Mouse (Mus musculus) thymus, postnatal 14 days (tissue): ENCODE data around the gene Mras.

Experiments used
- DNase-seq: peaks from one replicate; pipeline ENCODE4 v3.0.0; 2021

Mras gene

GRCm38 (mm10) chr9:99439064-99439463 lies 1.9 kb upstream of the Mras start:
- no peak for DNase-seq

GRCm38 (mm10) chr9:99437781-99438565 lies 792 bp upstream of the Mras start:
- DNase-seq, result no peak

DNA sequence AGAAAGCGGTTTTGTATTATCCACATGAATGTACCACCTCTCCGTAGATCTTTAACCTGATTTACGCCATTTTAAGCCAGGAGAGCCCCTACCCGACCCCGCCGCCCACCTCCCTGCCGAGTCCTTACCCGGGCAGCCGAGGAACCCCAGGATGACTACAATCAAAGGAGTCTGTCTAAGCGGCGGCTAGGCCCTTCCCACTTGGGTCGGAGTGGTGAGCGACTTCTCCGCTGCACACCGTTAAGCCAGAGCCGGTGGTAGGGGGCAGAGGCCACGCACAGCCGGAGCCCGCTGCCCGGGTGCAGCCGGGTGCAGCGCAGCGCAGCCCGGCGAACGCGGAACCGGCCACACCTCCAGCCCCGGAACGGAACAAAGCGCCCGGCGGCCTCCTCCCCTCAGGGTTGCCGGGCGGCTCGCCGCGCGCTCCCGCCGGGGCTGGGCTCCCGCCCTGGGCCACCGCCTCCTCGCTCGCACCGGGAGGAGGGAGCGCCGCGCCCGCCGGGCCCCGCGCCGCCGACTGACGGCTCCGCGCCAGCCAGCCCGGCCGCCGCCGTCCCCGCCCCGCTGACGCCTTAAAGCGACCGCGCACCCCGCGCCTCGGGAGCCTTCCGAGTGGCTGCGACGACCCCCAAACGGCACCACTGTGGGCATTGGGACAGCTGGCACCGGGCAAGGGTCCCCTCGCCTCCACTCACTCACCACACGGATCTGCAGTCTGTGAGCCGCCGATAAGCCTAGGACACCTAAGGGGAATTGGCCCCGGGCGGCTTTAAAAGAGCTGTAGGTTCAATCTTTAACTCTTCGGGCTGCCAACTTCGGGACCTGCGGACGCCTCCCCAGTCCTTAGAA lies 775 bp downstream of the Mras start:
- DNase-seq, result peak; percentile 53

GRCm38 (mm10) chr9:99435619-99436181 lies 1.5 kb downstream of the Mras start:
- no peak for DNase-seq

DNA sequence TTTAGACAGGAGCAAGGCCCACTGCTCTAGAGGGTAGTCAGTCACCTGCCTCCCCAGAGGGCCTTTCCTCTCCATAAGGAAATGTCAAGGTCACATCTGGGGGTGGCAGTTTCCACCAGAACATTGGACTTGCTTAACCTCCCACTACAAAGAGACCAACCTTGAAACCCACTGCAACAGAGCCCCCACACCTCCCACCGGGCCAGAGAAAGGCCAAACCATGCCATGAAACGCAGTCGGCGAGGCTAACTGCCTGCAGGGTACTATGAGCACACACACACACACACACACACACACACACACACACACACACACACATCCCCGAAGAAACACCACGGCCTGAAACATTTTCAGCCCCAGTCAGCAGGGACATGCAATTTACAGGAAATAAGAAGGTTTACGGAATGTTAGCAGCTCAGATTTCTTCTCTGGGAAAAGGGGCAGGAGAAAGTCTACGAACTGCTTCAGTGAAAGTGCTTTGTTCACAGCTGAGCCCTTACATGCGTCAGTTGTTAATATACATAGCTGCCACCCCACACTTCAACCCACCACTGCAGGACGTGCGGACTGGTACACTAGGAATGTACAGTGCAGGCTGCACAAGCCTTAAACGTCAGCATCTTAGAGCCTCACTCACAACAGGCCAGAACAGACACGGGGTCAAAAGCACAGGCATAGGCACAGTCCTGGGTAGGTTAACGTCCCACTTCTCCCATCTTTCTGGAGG lies 2.1 kb downstream of the Mras start:
- no peak for DNase-seq

DNA sequence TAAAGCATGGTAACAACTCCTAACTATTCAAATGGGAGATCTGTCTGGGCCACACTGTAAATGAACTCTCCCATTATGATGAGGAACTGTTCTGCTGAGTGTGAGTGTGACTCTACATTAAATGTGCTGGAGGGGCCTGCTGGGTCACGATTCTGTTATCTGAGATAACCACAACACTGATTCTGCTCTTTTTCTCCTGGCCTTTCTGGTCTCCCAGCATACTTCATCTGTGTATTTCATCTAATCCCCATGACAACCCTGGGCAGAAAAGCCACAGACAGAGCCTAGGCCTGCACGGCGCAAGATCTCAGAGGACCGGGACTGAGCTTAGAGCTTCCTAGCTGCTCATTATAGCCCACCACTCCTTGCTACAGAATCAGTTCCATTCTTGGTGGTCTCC lies 4.7 kb downstream of the Mras start:
- DNase-seq, result no peak

- DNase-seq, result no peak
Observed at GRCm38 (mm10) chr9:99431963-99432362, 5.2 kb downstream of the Mras start.

- DNase-seq, result no peak
Observed at GRCm38 (mm10) chr9:99431346-99431745, 5.8 kb downstream of the Mras start.

- DNase-seq, result no peak
Observed at GRCm38 (mm10) chr9:99430806-99431205, 6.4 kb downstream of the Mras start.

GRCm38 (mm10) chr9:99429845-99430244 lies 7.3 kb downstream of the Mras start:
- no peak for DNase-seq

GRCm38 (mm10) chr9:99428601-99429331 lies 8.4 kb downstream of the Mras start:
- DNase-seq, result no peak

GRCm38 (mm10) chr9:99425262-99425661 lies 11.9 kb downstream of the Mras start:
- DNase-seq, result no peak

DNA sequence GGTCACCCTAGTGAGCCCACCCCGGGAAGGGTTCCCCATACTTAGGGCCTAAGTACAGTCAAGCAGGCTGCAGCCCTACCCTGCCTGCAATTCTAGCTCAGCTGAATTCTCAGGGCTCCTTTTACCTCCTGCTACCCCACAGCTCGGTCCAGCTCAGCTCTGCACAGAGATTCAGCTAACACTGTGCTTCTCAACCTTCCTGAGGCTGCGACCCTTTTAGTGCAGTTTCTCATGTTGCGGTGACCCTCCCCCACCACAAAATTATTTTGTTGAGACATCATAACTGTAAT lies 12.7 kb downstream of the Mras start:
- no peak for DNase-seq

DNA sequence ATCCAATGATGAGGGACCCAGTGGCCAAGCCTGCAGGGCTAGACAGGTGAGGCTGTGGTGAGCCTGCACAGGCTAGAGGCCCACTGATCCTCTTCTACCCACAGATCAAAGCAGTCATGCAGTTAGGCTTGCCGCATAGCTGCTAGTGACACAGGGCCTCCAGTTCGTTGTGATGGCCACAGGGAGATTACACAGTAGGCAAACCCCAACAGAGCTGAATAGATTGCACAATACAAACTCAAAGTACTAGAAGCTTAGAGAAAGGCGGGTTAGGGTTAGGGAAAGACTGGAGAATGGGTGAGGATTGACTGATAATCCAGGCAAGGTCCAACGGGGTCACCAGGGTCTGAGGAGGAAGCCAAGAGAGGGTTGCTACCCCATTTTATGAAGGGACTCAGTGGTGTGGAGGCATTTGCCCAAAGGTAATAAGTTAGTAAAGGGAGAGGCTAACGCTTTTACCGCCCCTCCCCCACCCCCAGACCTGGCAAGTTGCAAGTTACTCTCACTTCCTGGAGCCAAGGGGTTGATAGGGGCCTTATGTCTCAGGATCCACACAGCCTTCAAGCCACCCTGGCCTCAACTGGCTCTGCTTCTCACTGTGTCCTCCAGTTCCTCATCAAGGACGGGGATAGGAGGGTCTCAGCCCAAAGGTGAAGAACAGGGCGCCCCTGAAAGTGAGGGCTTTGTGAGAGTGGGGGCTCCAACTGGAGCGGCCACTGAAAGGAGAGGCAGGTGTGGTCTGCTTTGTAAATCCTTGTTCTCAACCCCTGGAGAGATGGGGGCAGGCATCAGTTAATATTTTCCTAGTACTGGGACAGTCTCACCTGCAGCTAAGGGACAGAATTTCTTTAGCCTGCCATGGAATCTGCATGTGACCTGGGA lies 13.2 kb downstream of the Mras start:
- no peak for DNase-seq

- DNase-seq, result no peak
Observed at GRCm38 (mm10) chr9:99421914-99422313, 15.3 kb downstream of the Mras start.

DNA sequence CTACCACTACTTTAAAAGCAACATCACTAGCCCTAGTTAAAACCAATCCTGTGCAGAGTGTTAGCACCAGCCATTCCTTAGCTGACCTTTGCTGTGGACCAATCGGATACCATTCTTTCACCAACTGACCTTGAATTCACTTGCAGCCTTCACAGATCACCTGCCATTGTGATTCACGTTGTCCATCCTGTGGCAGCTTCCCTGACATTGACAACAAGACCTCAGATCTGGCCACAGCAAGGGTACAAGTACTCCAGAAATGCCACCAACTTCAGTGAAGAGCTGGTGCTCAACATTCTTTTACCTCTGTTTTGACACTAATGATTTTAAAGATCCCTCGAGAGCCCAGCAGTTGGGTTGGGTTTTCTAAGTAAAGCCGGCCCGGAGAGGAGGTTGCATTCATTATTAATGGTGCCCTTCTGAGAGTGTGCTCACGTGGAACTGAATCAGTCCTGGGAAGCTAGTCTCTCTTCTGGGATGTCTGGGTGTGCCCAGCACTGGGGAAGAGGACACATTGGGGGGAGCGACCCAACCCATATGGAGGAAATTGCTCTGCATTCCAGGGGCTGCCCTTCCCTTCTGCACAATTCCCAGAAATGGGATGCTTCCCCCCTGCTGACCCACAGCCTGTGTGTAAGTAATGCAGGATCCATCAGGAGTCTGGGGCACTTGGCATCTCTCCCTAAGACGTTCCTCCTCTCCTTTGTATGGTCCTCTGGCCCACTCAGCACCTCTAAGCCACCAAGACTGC lies 17.1 kb downstream of the Mras start:
- DNase-seq, result no peak

GRCm38 (mm10) chr9:99418377-99418776 lies 18.8 kb downstream of the Mras start:
- DNase-seq, result no peak

GRCm38 (mm10) chr9:99417288-99417846 lies 19.8 kb downstream of the Mras start:
- no peak for DNase-seq

DNA sequence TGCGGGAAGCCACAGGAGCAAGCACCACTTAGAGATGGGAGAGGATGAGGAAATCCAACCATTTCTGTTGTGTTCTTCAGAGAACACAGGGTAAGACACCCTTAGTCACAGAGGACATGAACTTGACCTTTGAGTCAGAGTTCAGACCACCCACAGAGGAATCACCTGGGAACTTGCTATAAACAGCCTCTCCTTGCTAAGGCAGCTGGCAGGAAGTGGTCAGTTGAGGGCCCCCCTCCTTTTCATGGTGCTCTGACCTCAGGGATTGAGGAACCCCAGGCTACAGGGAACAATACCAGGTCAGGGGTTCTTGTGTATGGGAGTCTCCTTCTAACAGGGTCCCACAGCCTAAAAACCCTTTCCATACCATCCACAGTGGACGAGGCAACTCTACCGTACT lies 20.4 kb downstream of the Mras start:
- DNase-seq, result no peak

- DNase-seq, result no peak
Observed at GRCm38 (mm10) chr9:99411785-99412184, 25.4 kb downstream of the Mras start.

- no peak for DNase-seq
Observed at GRCm38 (mm10) chr9:99411093-99411492, 26.1 kb downstream of the Mras start.
